Mouse (Mus musculus): Measurements from ENCODE around the gene Adamts12. TPM values are rescaled to one million over a fixed set of nuclear protein-coding genes. Genes with fewer than 3 reads are reported as not detected.

Gene Adamts12
- polyA plus RNA-seq, 1 experiment from 2014 or later, result 4.5 TPM

GRCm38 (mm10) chr15:11279273-11280080 lies 214.9 kb downstream of the Adamts12 start:
- no peaks in the 10 kb centered on the region for H3K4me1 ChIP-seq (replicated peaks; ENCODE audit: control insufficient read depth, insufficient read depth, low read length)
- H3K4me2 ChIP-seq (ENCODE audit: low read length), result no peak overlapping the region
- H3K9me3 ChIP-seq (ENCODE audit: control insufficient read depth, low read length), result no peaks in the 10 kb centered on the region
- DNase-seq (ENCODE audit: low spot score) (no peak), ATAC-seq (replicated peaks; ENCODE audit: low FRiP score, low TSS enrichment, low read depth) (0 out of 2 replicates have a peak, but pooled peaks have one; percentile 66)
- no peaks in the 10 kb centered on the region for H3K36me3 ChIP-seq (ENCODE audit: control insufficient read depth, insufficient read depth, low read length)
- 77% methylated on average over 6 of the region's 6 CpGs for WGBS
- no peak overlapping the region for H3K27ac ChIP-seq (ENCODE audit: low read depth)
- H3K27me3 ChIP-seq (replicated peaks; ENCODE audit: control insufficient read depth, insufficient read depth, low read length), result no peaks in the 10 kb centered on the region
- H3K4me3 ChIP-seq (ENCODE audit: low read depth, low read length), result no peak overlapping the region
- no peak overlapping the region for H3K9ac ChIP-seq (ENCODE audit: low read length)

- Histone ChIP-seq H3K4me2 (ENCODE audit: low read length) (no peak overlapping the region), H3K4me3 (ENCODE audit: low read depth, low read length) (no peak overlapping the region), H3K9me3 (ENCODE audit: control insufficient read depth, low read length) (no peaks in the 10 kb centered on the region), H3K4me1 (replicated peaks; ENCODE audit: control insufficient read depth, insufficient read depth, low read length) (no peaks in the 10 kb centered on the region), H3K27ac (ENCODE audit: low read depth) (no peak overlapping the region), H3K9ac (ENCODE audit: low read length) (no peak overlapping the region), H3K36me3 (ENCODE audit: control insufficient read depth, insufficient read depth, low read length) (no peaks in the 10 kb centered on the region), H3K27me3 (replicated peaks; ENCODE audit: control insufficient read depth, insufficient read depth, low read length) (no peaks in the 10 kb centered on the region)
- WGBS, result 46% methylated on average over 6 of the region's 6 CpGs
- DNase-seq (ENCODE audit: low spot score), result no peak
- ATAC-seq (replicated peaks; ENCODE audit: low FRiP score, low TSS enrichment, low read depth), result no peak
Observed at GRCm38 (mm10) chr15:11280689-11281264, 216.2 kb downstream of the Adamts12 start.

GRCm38 (mm10) chr15:11283171-11283570 lies 218.6 kb downstream of the Adamts12 start:
- ATAC-seq (replicated peaks; ENCODE audit: low FRiP score, low TSS enrichment, low read depth) (no peak), DNase-seq (ENCODE audit: low spot score) (no peak)
- Histone ChIP-seq H3K36me3 (ENCODE audit: control insufficient read depth, insufficient read depth, low read length) (0 out of 2 replicates have a peak, but pooled peaks cover 3% of the 10 kb centered on the region), H3K9ac (ENCODE audit: low read length) (no peak overlapping the region), H3K27ac (ENCODE audit: low read depth) (no peak overlapping the region), H3K27me3 (replicated peaks; ENCODE audit: control insufficient read depth, insufficient read depth, low read length) (no peaks in the 10 kb centered on the region), H3K4me3 (ENCODE audit: low read depth, low read length) (no peak overlapping the region), H3K9me3 (ENCODE audit: control insufficient read depth, low read length) (no peaks in the 10 kb centered on the region), H3K4me1 (replicated peaks; ENCODE audit: control insufficient read depth, insufficient read depth, low read length) (no peaks in the 10 kb centered on the region), H3K4me2 (ENCODE audit: low read length) (no peak overlapping the region)

GRCm38 (mm10) chr15:11287780-11288179 lies 223.2 kb downstream of the Adamts12 start:
- no peak for DNase-seq (ENCODE audit: low spot score)
- Histone ChIP-seq H3K4me3 (ENCODE audit: low read depth, low read length) (no peak overlapping the region), H3K4me1 (replicated peaks; ENCODE audit: control insufficient read depth, insufficient read depth, low read length) (no peaks in the 10 kb centered on the region), H3K27me3 (replicated peaks; ENCODE audit: control insufficient read depth, insufficient read depth, low read length) (no peaks in the 10 kb centered on the region), H3K27ac (ENCODE audit: low read depth) (no peak overlapping the region), H3K9ac (ENCODE audit: low read length) (no peak overlapping the region), H3K9me3 (ENCODE audit: control insufficient read depth, low read length) (no peaks in the 10 kb centered on the region), H3K4me2 (ENCODE audit: low read length) (no peak overlapping the region), H3K36me3 (ENCODE audit: control insufficient read depth, insufficient read depth, low read length) (0 out of 2 replicates have a peak, but pooled peaks cover 3% of the 10 kb centered on the region)
- no peak for ATAC-seq (replicated peaks; ENCODE audit: low FRiP score, low TSS enrichment, low read depth)
- 87% methylated on average over 3 of the region's 3 CpGs for WGBS

GRCm38 (mm10) chr15:11292246-11292645 lies 227.7 kb downstream of the Adamts12 start:
- no peak for DNase-seq (ENCODE audit: low spot score)
- H3K27me3 ChIP-seq (replicated peaks; ENCODE audit: control insufficient read depth, insufficient read depth, low read length), result no peaks in the 10 kb centered on the region
- H3K9me3 ChIP-seq (ENCODE audit: control insufficient read depth, low read length), result no peaks in the 10 kb centered on the region
- no peak overlapping the region for H3K27ac ChIP-seq (ENCODE audit: low read depth)
- no peak overlapping the region for H3K4me3 ChIP-seq (ENCODE audit: low read depth, low read length)
- WGBS, result 89% methylated on average over 5 of the region's 5 CpGs
- H3K9ac ChIP-seq (ENCODE audit: low read length), result no peak overlapping the region
- no peak for ATAC-seq (replicated peaks; ENCODE audit: low FRiP score, low TSS enrichment, low read depth)
- no peaks in the 10 kb centered on the region for H3K4me1 ChIP-seq (replicated peaks; ENCODE audit: control insufficient read depth, insufficient read depth, low read length)
- H3K36me3 ChIP-seq (ENCODE audit: control insufficient read depth, insufficient read depth, low read length), result no peaks in the 10 kb centered on the region
- H3K4me2 ChIP-seq (ENCODE audit: low read length), result no peak overlapping the region

- ATAC-seq (replicated peaks; ENCODE audit: low FRiP score, low TSS enrichment, low read depth) (no peak), DNase-seq (ENCODE audit: low spot score) (no peak)
- no peaks in the 10 kb centered on the region for H3K9me3 ChIP-seq (ENCODE audit: control insufficient read depth, low read length)
- H3K36me3 ChIP-seq (ENCODE audit: control insufficient read depth, insufficient read depth, low read length), result no peaks in the 10 kb centered on the region
- H3K9ac ChIP-seq (ENCODE audit: low read length), result no peak overlapping the region
- H3K4me3 ChIP-seq (ENCODE audit: low read depth, low read length), result no peak overlapping the region
- H3K4me2 ChIP-seq (ENCODE audit: low read length), result no peak overlapping the region
- WGBS, result 62% methylated on average over 6 of the region's 6 CpGs
- H3K4me1 ChIP-seq (replicated peaks; ENCODE audit: control insufficient read depth, insufficient read depth, low read length), result no peaks in the 10 kb centered on the region
- no peak overlapping the region for H3K27ac ChIP-seq (ENCODE audit: low read depth)
- H3K27me3 ChIP-seq (replicated peaks; ENCODE audit: control insufficient read depth, insufficient read depth, low read length), result no peaks in the 10 kb centered on the region
Observed at GRCm38 (mm10) chr15:11295016-11295415, 230.4 kb downstream of the Adamts12 start.

- 93% methylated on average over 4 of the region's 4 CpGs for WGBS
- no peak for ATAC-seq (replicated peaks; ENCODE audit: low FRiP score, low TSS enrichment, low read depth)
- DNase-seq (ENCODE audit: low spot score), result no peak
- Histone ChIP-seq H3K4me1 (replicated peaks; ENCODE audit: control insufficient read depth, insufficient read depth, low read length) (no peaks in the 10 kb centered on the region), H3K36me3 (ENCODE audit: control insufficient read depth, insufficient read depth, low read length) (no peaks in the 10 kb centered on the region), H3K4me3 (ENCODE audit: low read depth, low read length) (no peak overlapping the region), H3K27me3 (replicated peaks; ENCODE audit: control insufficient read depth, insufficient read depth, low read length) (no peaks in the 10 kb centered on the region), H3K9me3 (ENCODE audit: control insufficient read depth, low read length) (no peaks in the 10 kb centered on the region), H3K9ac (ENCODE audit: low read length) (no peak overlapping the region), H3K4me2 (ENCODE audit: low read length) (no peak overlapping the region), H3K27ac (ENCODE audit: low read depth) (no peak overlapping the region)
Observed at GRCm38 (mm10) chr15:11297960-11298359, 233.4 kb downstream of the Adamts12 start.

- Histone ChIP-seq H3K9ac (ENCODE audit: low read length) (no peak overlapping the region), H3K4me1 (replicated peaks; ENCODE audit: control insufficient read depth, insufficient read depth, low read length) (0 out of 2 replicates have a peak, but pooled peaks cover 3% of the 10 kb centered on the region), H3K27me3 (replicated peaks; ENCODE audit: control insufficient read depth, insufficient read depth, low read length) (no peaks in the 10 kb centered on the region), H3K27ac (ENCODE audit: low read depth) (no peak overlapping the region), H3K9me3 (ENCODE audit: control insufficient read depth, low read length) (no peaks in the 10 kb centered on the region), H3K4me2 (ENCODE audit: low read length) (no peak overlapping the region), H3K36me3 (ENCODE audit: control insufficient read depth, insufficient read depth, low read length) (no peaks in the 10 kb centered on the region), H3K4me3 (ENCODE audit: low read depth, low read length) (no peak overlapping the region)
- WGBS, result 45% methylated on average over 3 of the region's 3 CpGs
- DNase-seq (ENCODE audit: low spot score) (no peak), ATAC-seq (replicated peaks; ENCODE audit: low FRiP score, low TSS enrichment, low read depth) (no peak)
Observed at GRCm38 (mm10) chr15:11317077-11317476, 252.5 kb downstream of the Adamts12 start.

Data from intestine, embryonic 14.5 days (tissue).